8 mouse cellular contexts compared by ENCODE assay signal in genomic region chr1:74437702-74438427, GRCm38 (mm10). TPM values are rescaled to one million over a fixed set of nuclear protein-coding genes. Genes with fewer than 3 reads are reported as not detected.
DNase-seq lines count a peak whose midpoint lies in the region; ATAC-seq lines count a peak whose summit lies in the region.

No protein-coding gene starts in this region.

- peak; percentile 86 for ATAC-seq in CD4-positive, CD25-positive, alpha-beta regulatory T cell, adult 4 months
- ATAC-seq in erythroid progenitor cell, adult 5-6 weeks (replicated peaks; ENCODE audit: low FRiP score, poor library complexity, severe bottlenecking), result no peak

- DNase-seq in kidney, postnatal 10 days, result peak; percentile 28
- no peak for DNase-seq in kidney, adult 18-20 months
- DNase-seq in fat pad, adult 2 months (ENCODE audit: extremely low read depth, low read depth, low spot score), result peak; percentile 31
- peak; percentile 71 for DNase-seq in layer of hippocampus, adult 9-11 months
- no peak for DNase-seq in natural killer cell, adult 2 months (ENCODE audit: low spot score in 2 of 2)
- DNase-seq in cerebellum, adult 8-10 months, result no peak

RNA-seq across cellular contexts. Expression of gene Vil1, which starts 28.7 kb away (rescaled TPM):
- under 1 TPM; 0.23 to 0.33 TPM for polyA plus RNA-seq in CD4-positive, CD25-positive, alpha-beta regulatory T cell, adult 4 months (2017; shearing (Covaris generic))
- total RNA-seq in erythroid progenitor cell, adult 5-6 weeks (2015; ENCODE audit: low replicate concordance), result not detected in 2 replicates
- 0.64 TPM in 1 of 2 replicates, not detected in the other for total RNA-seq in erythroid progenitor cell, adult 5-6 weeks (2017; ENCODE audit: low replicate concordance)

RNA-seq across cellular contexts. Expression of gene Ctdsp1, which starts 46.6 kb away (rescaled TPM):
- 10 to 100 TPM; 39.8 to 48.3 TPM for polyA plus RNA-seq in CD4-positive, CD25-positive, alpha-beta regulatory T cell, adult 4 months (2017; shearing (Covaris generic))
- total RNA-seq in erythroid progenitor cell, adult 5-6 weeks (2015; ENCODE audit: low replicate concordance), result 64.5 and 65.0 TPM in 2 replicates
- total RNA-seq in erythroid progenitor cell, adult 5-6 weeks (2017; ENCODE audit: low replicate concordance), result 18.5 and 26.8 TPM in 2 replicates

Comparison
In these comparisons a context has a peak if more than half of its experiments do, and no peak if none do; other contexts are left out.
1. DNase-seq: peak in kidney, postnatal 10 days (single experiment), fat pad, adult 2 months (single experiment) and layer of hippocampus, adult 9-11 months (single experiment); none in kidney, adult 18-20 months (single experiment), natural killer cell, adult 2 months (0 of 2) and cerebellum, adult 8-10 months (single experiment).